Mouse (Mus musculus) kidney, embryonic 14.5 days (tissue): ENCODE measurements around the gene Gm9803. TPM values are rescaled to one million over a fixed set of nuclear protein-coding genes. Genes with fewer than 3 reads are reported as not detected.

ENCODE experiments used
- ATAC-seq: fragments of 200-750 bp; cut with Nextera tagmentation; 2 replicates; pipeline ENCODE4 v1.8.0; 2017; ENCODE audit warnings: moderate number of reproducible peaks, mild to moderate bottlenecking, moderate TSS enrichment, moderate library complexity; ENCODE audit not compliant: low FRiP score, low TSS enrichment
- H3K27ac ChIP-seq: fragments of 300-500 bp; sonication (generic); 2 replicates; pipeline ENCODE4 v1.5.1; 2014; ENCODE audit warnings: low read depth, mild to moderate bottlenecking, low read length, moderate library complexity, mixed read lengths
- H3K27me3 ChIP-seq: fragments of 300-500 bp; sonication (generic); 2 replicates; pipeline ENCODE4 v1.6.1; 2014; ENCODE audit warnings: mild to moderate bottlenecking, low read length; ENCODE audit not compliant: control insufficient read depth, insufficient read depth
- H3K36me3 ChIP-seq: fragments of 300-500 bp; sonication (generic); 2 replicates; pipeline ENCODE4 v1.6.1; 2014; ENCODE audit warnings: low read length, mixed read lengths; ENCODE audit not compliant: control insufficient read depth, insufficient read depth
- H3K4me1 ChIP-seq: fragments of 300-500 bp; sonication (generic); 2 replicates; pipeline ENCODE4 v1.6.1; 2014; ENCODE audit warnings: low read length, mixed read lengths; ENCODE audit not compliant: control insufficient read depth, insufficient read depth
- H3K4me2 ChIP-seq: fragments of 300-500 bp; sonication (generic); replicated peaks from 2 replicates; pipeline ENCODE4 v1.6.1; 2014; ENCODE audit warnings: low read depth, mild to moderate bottlenecking, low read length
- H3K4me3 ChIP-seq: fragments of 300-500 bp; sonication (generic); 2 replicates; pipeline ENCODE4 v1.5.1; 2014; ENCODE audit warnings: mild to moderate bottlenecking, low read length
- H3K9ac ChIP-seq: fragments of 300-500 bp; sonication (generic); 2 replicates; pipeline ENCODE4 v1.6.1; 2014; ENCODE audit warnings: low read depth, mild to moderate bottlenecking, low read length, moderate library complexity
- H3K9me3 ChIP-seq: fragments of 300-500 bp; sonication (generic); 2 replicates; pipeline ENCODE4 v1.6.1; 2016; ENCODE audit warnings: low read length; ENCODE audit not compliant: control insufficient read depth
- WGBS: fragments of 180-500 bp; shearing (Covaris S2); extraction: QIAGEN DNeasy Blood & Tissue Kit; methylation state at CpG from one replicate; pipeline ENCODE4 v1.1.7; 2014; 5-methylcytosine and 5-hydroxymethylcytosine counted together
- polyA plus RNA-seq: library from polyadenylated mRNA; unstranded; fragments of >200 nt; fragmentation: Nextera tagmentation; extraction: Ambion mirVana; gene quantifications from 2 replicates; pipeline ENCODE4 v1.2.1, GENCODE M21; 2014

Gene Gm9803
- polyA plus RNA-seq, 1 experiment from 2014 or later: 10.1 TPM

- H3K4me1 ChIP-seq: no peaks in the 10 kb centered on the region
- no peak overlapping the region for H3K9ac ChIP-seq
- no peak overlapping the region for H3K4me2 ChIP-seq
- H3K4me3 ChIP-seq: no peak overlapping the region
- H3K27me3 ChIP-seq: no peaks in the 10 kb centered on the region
- no peaks in the 10 kb centered on the region for H3K9me3 ChIP-seq
- ATAC-seq: peak; percentile 38; the same call in 1 of the 2 replicates
- peak overlapping the region; percentile 59; the same call in 1 of the 2 replicates for H3K27ac ChIP-seq
- peaks cover 56% of the 10 kb centered on the region for H3K36me3 ChIP-seq
- 48% methylated on average over 15 of the region's 15 CpGs for WGBS
These were observed 3.7 kb downstream of the Gm9803 start for GRCm38 (mm10) chr10:43527283-43528269.

DNA sequence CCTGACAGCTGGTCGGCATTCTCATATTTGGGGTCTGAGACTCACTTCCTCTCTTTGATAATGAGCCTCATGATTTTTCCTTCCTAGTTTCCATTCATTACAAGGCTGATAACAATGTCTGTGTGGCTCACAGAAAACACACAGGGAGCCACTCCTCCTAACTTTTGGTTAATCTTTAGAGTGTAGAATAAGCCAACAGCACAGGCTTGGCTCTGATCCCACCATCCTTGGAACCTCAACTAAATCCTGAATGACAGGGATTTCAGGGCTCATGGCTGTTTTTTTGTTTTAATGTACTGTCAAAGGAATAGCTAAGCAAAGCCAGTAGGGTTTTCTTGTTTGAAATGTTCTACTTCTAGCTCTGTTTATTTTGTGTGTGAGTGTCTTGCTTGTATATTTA, 10.5 kb downstream of the Gm9803 start:
- H3K9ac ChIP-seq: no peak overlapping the region
- no peak overlapping the region for H3K4me3 ChIP-seq
- 68% methylated on average over 1 of the region's 1 CpGs for WGBS
- H3K36me3 ChIP-seq: peaks cover 43% of the 10 kb centered on the region
- ATAC-seq: no peak
- H3K4me1 ChIP-seq: peaks cover 2% of the 10 kb centered on the region; the same call in 1 of the 2 replicates
- no peak overlapping the region for H3K27ac ChIP-seq
- no peaks in the 10 kb centered on the region for H3K27me3 ChIP-seq
- H3K4me2 ChIP-seq: no peak overlapping the region
- H3K9me3 ChIP-seq: no peaks in the 10 kb centered on the region

DNA sequence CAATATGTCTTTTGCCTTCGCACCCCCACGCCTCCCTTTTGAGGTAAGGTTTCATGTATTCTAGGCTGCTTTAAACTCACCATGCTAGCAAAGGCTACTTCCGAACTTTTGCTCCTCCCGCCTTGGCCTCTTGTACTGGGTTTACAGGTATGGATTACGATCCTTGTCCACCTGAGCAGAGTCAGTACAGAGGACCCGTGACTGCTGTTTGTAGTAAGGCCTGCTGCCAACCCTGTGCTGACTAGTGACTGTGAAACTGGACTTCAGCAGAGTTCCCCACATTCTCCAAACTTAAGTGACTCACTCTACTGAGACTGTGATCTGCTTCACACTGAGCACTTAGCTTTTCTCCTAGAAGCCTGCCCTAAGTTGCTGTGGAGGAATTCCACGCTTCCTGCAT, 13.8 kb downstream of the Gm9803 start:
- no peaks in the 10 kb centered on the region for H3K9me3 ChIP-seq
- H3K36me3 ChIP-seq: peaks cover 12% of the 10 kb centered on the region; the same call in 1 of the 2 replicates
- no peak overlapping the region for H3K4me2 ChIP-seq
- H3K27me3 ChIP-seq: no peaks in the 10 kb centered on the region
- ATAC-seq: no peak
- H3K4me1 ChIP-seq: peaks cover 9% of the 10 kb centered on the region; the same call in 1 of the 2 replicates
- 88% methylated on average over 7 of the region's 7 CpGs for WGBS
- H3K9ac ChIP-seq: no peak overlapping the region
- H3K4me3 ChIP-seq: no peak overlapping the region
- H3K27ac ChIP-seq: no peak overlapping the region

- no peak for ATAC-seq
- Histone ChIP-seq H3K4me1 (peaks cover 9% of the 10 kb centered on the region; the same call in 1 of the 2 replicates), H3K27me3 (no peaks in the 10 kb centered on the region), H3K9me3 (no peaks in the 10 kb centered on the region), H3K36me3 (peaks cover 7% of the 10 kb centered on the region; the same call in 1 of the 2 replicates), H3K9ac (no peak overlapping the region), H3K4me2 (no peak overlapping the region), H3K27ac (no peak overlapping the region), H3K4me3 (no peak overlapping the region)
- 83% methylated on average over 5 of the region's 5 CpGs for WGBS
These were observed 14.9 kb downstream of the Gm9803 start for GRCm38 (mm10) chr10:43538831-43539230.

GRCm38 (mm10) chr10:43539746-43540310, 15.9 kb downstream of the Gm9803 start:
- Histone ChIP-seq H3K4me1 (peaks cover 9% of the 10 kb centered on the region; the same call in 1 of the 2 replicates), H3K27ac (0 out of 2 replicates have a peak overlapping the region, but pooled peaks have one; percentile 30), H3K27me3 (no peaks in the 10 kb centered on the region), H3K36me3 (peaks cover 7% of the 10 kb centered on the region; the same call in 1 of the 2 replicates), H3K4me2 (peak overlapping the region; percentile 56), H3K4me3 (peak overlapping the region; percentile 86), H3K9me3 (no peaks in the 10 kb centered on the region), H3K9ac (peak overlapping the region; percentile 87)
- no peak for ATAC-seq
- 15% methylated on average over 12 of the region's 12 CpGs for WGBS

- Histone ChIP-seq H3K9me3 (no peaks in the 10 kb centered on the region), H3K9ac (peak within 1 kb of the TSS; percentile 87), H3K27me3 (no peaks in the 10 kb centered on the region), H3K4me1 (peaks cover 9% of the 10 kb centered on the region; the same call in 1 of the 2 replicates), H3K27ac (peak within 1 kb of the TSS; percentile 73; the same call in 1 of the 2 replicates), H3K36me3 (peaks cover 7% of the 10 kb centered on the region; the same call in 1 of the 2 replicates), H3K4me2 (peak within 1 kb of the TSS; percentile 56), H3K4me3 (peak within 1 kb of the TSS; percentile 86)
- ATAC-seq: peak; percentile 99
- WGBS: under 1% methylated on average over 54 of the region's 56 CpGs
These were observed 16.7 kb downstream of the Gm9803 start, which contains the start of gene 1700021F05Rik for GRCm38 (mm10) chr10:43540442-43541152. 1700021F05Rik (minus strand) TSS chr10:43540994.

- 42% methylated on average over 8 of the region's 8 CpGs for WGBS
- H3K9me3 ChIP-seq: no peaks in the 10 kb centered on the region
- H3K4me3 ChIP-seq: peak overlapping the region; percentile 86
- ATAC-seq: peak; percentile 10
- peaks cover 9% of the 10 kb centered on the region; the same call in 1 of the 2 replicates for H3K4me1 ChIP-seq
- no peaks in the 10 kb centered on the region for H3K27me3 ChIP-seq
- peak overlapping the region; percentile 11 for H3K4me2 ChIP-seq
- no peak overlapping the region for H3K27ac ChIP-seq
- H3K36me3 ChIP-seq: peaks cover 3% of the 10 kb centered on the region; the same call in 1 of the 2 replicates
- no peak overlapping the region for H3K9ac ChIP-seq
These were observed 17.3 kb downstream of the Gm9803 start for GRCm38 (mm10) chr10:43541153-43541544.

GRCm38 (mm10) chr10:43549411-43549810, 25.5 kb downstream of the Gm9803 start:
- H3K36me3 ChIP-seq: no peaks in the 10 kb centered on the region
- no peak overlapping the region for H3K9ac ChIP-seq
- H3K4me1 ChIP-seq: no peaks in the 10 kb centered on the region; the same call in 1 of the 2 replicates
- no peaks in the 10 kb centered on the region for H3K9me3 ChIP-seq
- H3K27ac ChIP-seq: no peak overlapping the region
- H3K4me3 ChIP-seq: no peak overlapping the region
- no peaks in the 10 kb centered on the region for H3K27me3 ChIP-seq
- no peak overlapping the region for H3K4me2 ChIP-seq
- ATAC-seq: no peak
- WGBS: 63% methylated on average over 5 of the region's 5 CpGs
